Mouse (Mus musculus) cortical plate, adult 2 months (tissue): ENCODE data around the gene Bcas3.

Source experiments
- CTCF ChIP-seq: fragments of 200-500 bp; IDR thresholded peaks from 2 replicates; pipeline ENCODE4 v1.5.1; 2011; ENCODE audit warnings: mild to moderate bottlenecking, control low read depth, low read length; ENCODE audit not compliant: insufficient read depth; ENCODE audit errors: extremely low read depth
- POLR2A ChIP-seq: fragments of 200-500 bp; IDR thresholded peaks from 2 replicates; pipeline ENCODE4 v1.6.1; 2011; ENCODE audit warnings: mild to moderate bottlenecking, low read length, control low read depth; ENCODE audit not compliant: insufficient read depth; ENCODE audit errors: extremely low read depth

DNA sequence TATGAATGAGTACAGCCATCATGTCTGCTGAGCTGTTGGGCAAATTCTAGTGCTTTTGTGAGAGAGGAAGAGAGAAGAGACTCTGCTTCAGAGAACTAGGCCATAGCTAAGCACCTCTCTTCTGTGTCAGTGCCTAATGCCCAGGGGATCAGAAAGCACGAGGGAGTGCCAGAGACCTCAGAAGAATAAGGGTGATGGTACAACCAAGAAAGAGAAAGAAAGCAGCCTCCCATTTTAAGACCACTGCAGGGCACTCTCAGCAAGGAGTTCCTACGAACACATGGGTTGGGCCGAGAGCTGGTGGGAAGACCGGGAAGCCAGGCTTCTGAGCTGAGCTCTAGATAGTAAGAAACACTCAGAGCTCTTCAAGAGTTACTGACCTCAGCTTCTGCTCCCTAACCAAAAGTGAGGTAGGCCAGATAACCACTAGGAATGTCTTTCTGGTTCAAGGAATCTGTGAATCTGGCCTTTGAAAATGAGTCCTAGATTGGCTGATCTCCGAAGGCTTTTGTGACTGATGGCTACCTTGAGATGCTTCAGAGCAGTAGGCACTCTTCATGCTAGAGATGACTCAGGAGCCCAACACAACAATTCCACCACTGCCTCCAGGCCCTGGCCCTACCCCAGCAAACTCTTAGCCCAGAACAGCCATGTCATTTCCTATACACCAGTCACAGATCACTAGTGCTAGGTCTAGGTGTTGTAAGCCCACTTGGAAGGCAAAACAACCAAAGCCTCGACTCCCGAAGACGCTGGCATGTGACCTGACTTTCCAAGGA is 359.2 kb downstream of the Bcas3 start:
- TF ChIP-seq POLR2A (no peak), CTCF (no peak)
